Mouse (Mus musculus) midbrain, embryonic 10.5 days (tissue): ENCODE measurements around the gene Kcnn3. TPM values are rescaled to one million over a fixed set of nuclear protein-coding genes. Genes with fewer than 3 reads are reported as not detected.

Source experiments
- DNase-seq: peaks from one replicate; pipeline ENCODE4 v3.0.0-alpha.2; 2017; ENCODE audit warnings: low spot score
- H3K27ac ChIP-seq: fragments of 300-500 bp; sonication (generic); replicated peaks from 2 replicates; pipeline ENCODE4 v1.5.1; 2016; ENCODE audit warnings: mild to moderate bottlenecking
- H3K27me3 ChIP-seq: fragments of 300-500 bp; sonication (generic); 2 replicates; pipeline ENCODE4 v1.6.1; 2016; ENCODE audit warnings: low read depth, mild to moderate bottlenecking; ENCODE audit not compliant: poor library complexity, severe bottlenecking
- H3K36me3 ChIP-seq: fragments of 300-500 bp; sonication (generic); 2 replicates; pipeline ENCODE4 v1.6.1; 2016; ENCODE audit warnings: mild to moderate bottlenecking, moderate library complexity
- H3K4me1 ChIP-seq: fragments of 300-500 bp; sonication (generic); 2 replicates; pipeline ENCODE4 v1.6.1; 2016
- H3K4me3 ChIP-seq: fragments of 300-500 bp; sonication (generic); 2 replicates; pipeline ENCODE4 v1.5.1; 2016; ENCODE audit warnings: mild to moderate bottlenecking, moderate library complexity
- H3K9me3 ChIP-seq: fragments of 300-500 bp; sonication (generic); replicated peaks from 2 replicates; pipeline ENCODE4 v1.6.1; 2016; ENCODE audit warnings: mild to moderate bottlenecking
- WGBS: fragments of 180-500 bp; shearing (Covaris S2); methylation state at CpG from one replicate; pipeline ENCODE4 v1.1.7; 2016; 5-methylcytosine and 5-hydroxymethylcytosine counted together
- polyA plus RNA-seq: library from polyadenylated mRNA; unstranded; fragments of >200 nt; fragmentation: Nextera tagmentation; extraction: Ambion mirVana; gene quantifications from 2 replicates; pipeline ENCODE4 v1.2.1, GENCODE M21; 2016

Gene Kcnn3
- polyA plus RNA-seq, 1 experiment from 2014 or later = 0.68 TPM

GRCm38 (mm10) chr3:89578083-89578482 is 58.1 kb downstream of the Kcnn3 start:
- no peak for DNase-seq
- Histone ChIP-seq H3K9me3 (0 out of 2 replicates have a peak, but pooled peaks cover 5% of the 10 kb centered on the region), H3K4me1 (peaks cover 15% of the 10 kb centered on the region), H3K27ac (no peak overlapping the region), H3K4me3 (no peak overlapping the region), H3K27me3 (no peaks in the 10 kb centered on the region), H3K36me3 (no peaks in the 10 kb centered on the region)
- 76% methylated on average over 4 of the region's 4 CpGs for WGBS

DNA sequence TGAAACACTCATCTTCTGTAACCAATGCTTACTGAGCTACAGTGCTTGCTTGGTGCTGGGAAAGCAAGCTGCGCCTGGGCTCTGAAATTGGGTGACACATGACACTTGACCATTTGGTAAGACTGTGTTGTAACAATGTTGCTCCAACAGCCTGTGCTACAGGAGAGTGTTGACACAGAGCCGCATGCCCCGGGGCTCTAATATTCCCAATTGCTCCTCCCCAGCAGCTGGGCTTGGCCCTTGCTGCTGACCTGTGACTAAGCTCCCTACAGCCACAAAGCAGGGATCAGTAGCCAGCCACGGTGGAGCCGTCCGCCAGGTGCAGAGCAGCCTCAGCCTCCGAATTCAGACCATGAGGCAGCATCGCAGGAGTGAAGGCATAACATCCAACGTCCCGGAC is 58.8 kb downstream of the Kcnn3 start:
- H3K4me1 ChIP-seq = peaks cover 15% of the 10 kb centered on the region
- no peaks in the 10 kb centered on the region for H3K36me3 ChIP-seq
- peak overlapping the region; percentile 46; the same call in 1 of the 2 replicates for H3K27ac ChIP-seq
- 0 out of 2 replicates have a peak, but pooled peaks cover 5% of the 10 kb centered on the region for H3K9me3 ChIP-seq
- H3K4me3 ChIP-seq = no peak overlapping the region
- WGBS = 43% methylated on average over 10 of the region's 10 CpGs
- no peaks in the 10 kb centered on the region for H3K27me3 ChIP-seq
- DNase-seq = peak; percentile 38

DNA sequence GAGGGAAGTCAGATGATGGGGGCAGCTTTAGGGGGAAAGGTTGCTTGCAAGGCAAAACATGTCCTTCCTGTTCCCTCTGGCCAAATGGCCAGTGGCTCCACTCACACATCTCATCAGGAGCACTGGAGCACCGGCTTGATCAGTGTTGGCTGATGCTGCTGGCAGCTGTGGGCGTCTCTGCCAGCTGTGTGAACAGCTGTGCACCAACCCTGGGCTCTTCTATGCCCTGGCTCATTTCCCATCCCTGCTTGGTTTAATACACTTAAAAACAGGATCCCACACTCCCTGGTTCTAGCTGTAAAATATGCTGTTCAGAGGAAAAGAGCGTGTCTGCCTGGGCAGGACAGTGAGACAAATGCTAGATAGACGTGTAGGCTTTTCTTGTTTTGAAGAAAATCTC is 64.3 kb downstream of the Kcnn3 start:
- peaks cover 30% of the 10 kb centered on the region for H3K4me1 ChIP-seq
- no peaks in the 10 kb centered on the region for H3K27me3 ChIP-seq
- 85% methylated on average over 4 of the region's 4 CpGs for WGBS
- no peaks in the 10 kb centered on the region for H3K9me3 ChIP-seq
- H3K4me3 ChIP-seq = no peak overlapping the region
- no peak overlapping the region for H3K27ac ChIP-seq
- DNase-seq = no peak
- H3K36me3 ChIP-seq = no peaks in the 10 kb centered on the region

GRCm38 (mm10) chr3:89588436-89588835 is 68.5 kb downstream of the Kcnn3 start:
- no peaks in the 10 kb centered on the region for H3K36me3 ChIP-seq
- H3K4me1 ChIP-seq = peaks cover 57% of the 10 kb centered on the region
- H3K27ac ChIP-seq = no peak overlapping the region
- no peaks in the 10 kb centered on the region for H3K9me3 ChIP-seq
- 86% methylated on average over 11 of the region's 11 CpGs for WGBS
- no peak overlapping the region for H3K4me3 ChIP-seq
- H3K27me3 ChIP-seq = no peaks in the 10 kb centered on the region
- no peak for DNase-seq

GRCm38 (mm10) chr3:89589321-89589720 is 69.4 kb downstream of the Kcnn3 start:
- no peak for DNase-seq
- WGBS = 71% methylated on average over 3 of the region's 3 CpGs
- 0 out of 2 replicates have a peak overlapping the region, but pooled peaks have one; percentile 33 for H3K27ac ChIP-seq
- no peaks in the 10 kb centered on the region for H3K27me3 ChIP-seq
- H3K4me1 ChIP-seq = peaks cover 63% of the 10 kb centered on the region
- no peaks in the 10 kb centered on the region for H3K36me3 ChIP-seq
- H3K4me3 ChIP-seq = no peak overlapping the region
- no peaks in the 10 kb centered on the region for H3K9me3 ChIP-seq

GRCm38 (mm10) chr3:89590386-89590785 is 70.4 kb downstream of the Kcnn3 start:
- Histone ChIP-seq H3K4me3 (no peak overlapping the region), H3K36me3 (no peaks in the 10 kb centered on the region), H3K9me3 (no peaks in the 10 kb centered on the region), H3K27ac (no peak overlapping the region), H3K4me1 (peaks cover 71% of the 10 kb centered on the region), H3K27me3 (no peaks in the 10 kb centered on the region)
- DNase-seq = no peak
- WGBS = 81% methylated on average over 4 of the region's 4 CpGs

GRCm38 (mm10) chr3:89591461-89591860 is 71.5 kb downstream of the Kcnn3 start:
- peaks cover 61% of the 10 kb centered on the region for H3K4me1 ChIP-seq
- H3K9me3 ChIP-seq = no peaks in the 10 kb centered on the region
- no peak overlapping the region for H3K27ac ChIP-seq
- H3K4me3 ChIP-seq = no peak overlapping the region
- no peak for DNase-seq
- WGBS = 64% methylated on average over 3 of the region's 3 CpGs
- H3K36me3 ChIP-seq = no peaks in the 10 kb centered on the region
- no peaks in the 10 kb centered on the region for H3K27me3 ChIP-seq

DNA sequence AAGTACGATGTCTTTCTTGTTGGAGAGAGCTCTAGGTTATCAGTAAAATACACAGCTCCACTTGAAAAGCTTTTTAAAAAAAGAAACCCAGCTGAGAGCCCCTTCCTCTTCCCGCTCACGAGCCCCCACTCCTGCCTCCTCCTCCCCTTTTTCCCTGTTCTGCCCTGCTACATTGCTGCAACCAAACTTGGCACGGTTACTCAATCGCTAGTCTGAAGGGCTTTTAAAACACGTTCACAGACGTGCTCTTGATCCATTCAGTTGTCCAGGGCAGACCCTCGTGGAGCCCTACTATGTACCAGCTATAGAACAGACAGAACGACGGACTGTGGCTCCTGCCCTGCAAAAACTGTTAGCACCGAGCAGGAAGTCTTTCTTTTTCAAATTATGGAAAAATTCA is 72.8 kb downstream of the Kcnn3 start:
- Histone ChIP-seq H3K4me1 (peaks cover 56% of the 10 kb centered on the region), H3K36me3 (no peaks in the 10 kb centered on the region), H3K9me3 (no peaks in the 10 kb centered on the region), H3K4me3 (no peak overlapping the region), H3K27ac (no peak overlapping the region), H3K27me3 (no peaks in the 10 kb centered on the region)
- 66% methylated on average over 11 of the region's 11 CpGs for WGBS
- no peak for DNase-seq

DNA sequence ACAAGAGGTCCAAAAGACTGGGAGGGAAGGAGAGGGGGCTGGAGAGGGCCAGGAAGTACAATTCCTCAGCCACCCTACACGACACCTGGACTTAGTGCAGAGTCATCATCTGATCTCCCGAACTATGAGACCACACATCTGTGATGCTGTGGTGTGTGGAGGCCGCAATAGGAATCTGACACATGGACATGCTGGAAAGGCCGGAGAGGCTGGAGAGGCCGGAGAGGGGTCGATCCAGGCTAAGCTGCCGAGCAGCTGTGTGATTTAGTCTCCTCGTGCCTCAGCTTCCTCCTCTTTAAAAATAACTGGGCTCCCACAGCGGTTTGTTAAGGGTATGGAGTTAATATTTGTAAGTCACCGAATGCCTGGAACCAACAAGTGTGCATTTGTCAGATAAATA is 73.6 kb downstream of the Kcnn3 start:
- DNase-seq = no peak
- H3K27me3 ChIP-seq = no peaks in the 10 kb centered on the region
- no peak overlapping the region for H3K4me3 ChIP-seq
- H3K27ac ChIP-seq = peak overlapping the region; percentile 55
- H3K4me1 ChIP-seq = peaks cover 54% of the 10 kb centered on the region
- 73% methylated on average over 10 of the region's 10 CpGs for WGBS
- H3K9me3 ChIP-seq = no peaks in the 10 kb centered on the region
- no peaks in the 10 kb centered on the region for H3K36me3 ChIP-seq

DNA sequence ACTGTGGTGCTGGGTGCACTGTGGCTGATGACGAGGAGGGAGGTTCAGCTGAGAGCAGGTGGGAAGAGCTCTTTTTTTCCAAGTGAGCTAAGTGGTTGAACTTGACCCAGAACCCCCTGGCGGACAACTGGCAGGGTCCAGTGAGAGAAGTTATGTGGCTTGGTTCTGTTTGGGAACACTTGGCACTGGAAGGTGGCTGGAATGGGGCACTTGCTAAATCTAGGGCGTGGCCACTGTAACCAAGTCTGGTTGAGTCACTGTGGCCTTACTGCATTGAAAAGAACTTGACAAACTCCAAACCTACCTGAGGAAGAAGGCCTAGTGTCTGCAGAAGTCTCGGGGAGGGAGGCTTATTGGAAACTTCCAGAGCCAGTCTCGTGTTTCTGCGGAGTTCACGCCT is 78.4 kb downstream of the Kcnn3 start:
- Histone ChIP-seq H3K9me3 (peaks cover 9% of the 10 kb centered on the region; the same call in 1 of the 2 replicates), H3K27ac (no peak overlapping the region), H3K27me3 (no peaks in the 10 kb centered on the region), H3K4me3 (no peak overlapping the region), H3K36me3 (no peaks in the 10 kb centered on the region), H3K4me1 (peaks cover 27% of the 10 kb centered on the region)
- no peak for DNase-seq
- 88% methylated on average over 7 of the region's 7 CpGs for WGBS

GRCm38 (mm10) chr3:89598967-89599366 is 79.0 kb downstream of the Kcnn3 start:
- H3K36me3 ChIP-seq = no peaks in the 10 kb centered on the region
- 94% methylated on average over 7 of the region's 7 CpGs for WGBS
- H3K9me3 ChIP-seq = peaks cover 9% of the 10 kb centered on the region; the same call in 1 of the 2 replicates
- H3K27ac ChIP-seq = no peak overlapping the region
- H3K4me3 ChIP-seq = no peak overlapping the region
- DNase-seq = no peak
- H3K4me1 ChIP-seq = peaks cover 27% of the 10 kb centered on the region
- no peaks in the 10 kb centered on the region for H3K27me3 ChIP-seq

GRCm38 (mm10) chr3:89601060-89601459 is 81.1 kb downstream of the Kcnn3 start:
- WGBS = 46% methylated on average over 7 of the region's 7 CpGs
- Histone ChIP-seq H3K27ac (0 out of 2 replicates have a peak overlapping the region, but pooled peaks have one; percentile 28), H3K27me3 (no peaks in the 10 kb centered on the region), H3K4me3 (no peak overlapping the region), H3K9me3 (peaks cover 9% of the 10 kb centered on the region; the same call in 1 of the 2 replicates), H3K36me3 (no peaks in the 10 kb centered on the region), H3K4me1 (peaks cover 36% of the 10 kb centered on the region)
- no peak for DNase-seq

DNA sequence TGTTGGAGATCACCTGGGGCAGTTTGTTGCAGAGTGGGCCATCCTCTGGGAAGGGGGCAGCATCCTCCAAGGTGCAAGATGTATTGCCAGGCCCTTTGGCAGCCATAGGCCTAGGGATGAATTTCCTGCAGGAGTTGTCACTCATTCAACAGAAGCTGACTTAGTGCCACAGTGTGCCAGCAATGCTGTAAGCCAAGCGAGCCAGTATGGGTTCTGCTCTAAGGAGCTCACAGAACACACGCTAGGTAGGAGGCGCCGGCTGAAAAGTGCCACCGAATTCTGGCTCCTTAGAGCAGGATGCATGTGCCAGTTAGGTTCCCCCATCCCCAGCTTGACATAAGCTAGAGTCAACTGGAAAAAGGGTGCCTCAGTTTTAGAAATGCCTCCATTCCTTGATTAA is 83.3 kb downstream of the Kcnn3 start:
- Histone ChIP-seq H3K4me1 (peaks cover 58% of the 10 kb centered on the region), H3K27me3 (no peaks in the 10 kb centered on the region), H3K4me3 (no peak overlapping the region), H3K36me3 (no peaks in the 10 kb centered on the region), H3K27ac (no peak overlapping the region), H3K9me3 (peaks cover 9% of the 10 kb centered on the region; the same call in 1 of the 2 replicates)
- DNase-seq = no peak
- WGBS = 90% methylated on average over 5 of the region's 5 CpGs

GRCm38 (mm10) chr3:89605235-89605634 is 85.3 kb downstream of the Kcnn3 start:
- Histone ChIP-seq H3K27ac (peak overlapping the region; percentile 86; the same call in 1 of the 2 replicates), H3K27me3 (no peaks in the 10 kb centered on the region), H3K36me3 (no peaks in the 10 kb centered on the region), H3K4me3 (no peak overlapping the region), H3K9me3 (no peaks in the 10 kb centered on the region), H3K4me1 (peaks cover 59% of the 10 kb centered on the region)
- WGBS = 76% methylated on average over 5 of the region's 5 CpGs
- DNase-seq = no peak
